Mouse (Mus musculus) liver, adult 2 months (tissue): ENCODE measurements around the gene Rhog. TPM values are rescaled to one million over a fixed set of nuclear protein-coding genes. Genes with fewer than 3 reads are reported as not detected.

Experiments
- DNase-seq: peaks from one replicate; pipeline ENCODE4 v3.0.0-alpha.2; 2011; ENCODE audit warnings: low read depth, low spot score; ENCODE audit errors: extremely low read depth
- H3K27ac ChIP-seq: fragments of 200-500 bp; replicated peaks from 2 replicates; pipeline ENCODE4 v1.5.1; 2012; ENCODE audit warnings: low read depth, mild to moderate bottlenecking, control low read depth, inconsistent platforms, low read length; ENCODE audit not compliant: insufficient read depth
- H3K27me3 ChIP-seq: fragments of 200-500 bp; 2 replicates; pipeline ENCODE4 v1.6.1; 2012; ENCODE audit warnings: mild to moderate bottlenecking, moderate library complexity, low read length, inconsistent platforms; ENCODE audit not compliant: control insufficient read depth, insufficient read depth
- H3K36me3 ChIP-seq: fragments of 200-500 bp; 2 replicates; pipeline ENCODE4 v1.6.1; 2012; ENCODE audit warnings: low read length, inconsistent platforms; ENCODE audit not compliant: control insufficient read depth, insufficient read depth
- H3K4me1 ChIP-seq: fragments of 200-500 bp; 2 replicates; pipeline ENCODE4 v1.6.1; 2011; ENCODE audit warnings: low read length; ENCODE audit not compliant: control insufficient read depth, insufficient read depth
- H3K4me3 ChIP-seq: fragments of 200-500 bp; 2 replicates; pipeline ENCODE4 v1.5.1; 2011; ENCODE audit warnings: low read depth, mild to moderate bottlenecking, control low read depth, low read length, moderate library complexity; ENCODE audit not compliant: insufficient read depth
- H3K79me2 ChIP-seq: fragments of 200-500 bp; 2 replicates; pipeline ENCODE4 v1.6.1; 2012; ENCODE audit warnings: inconsistent platforms, mild to moderate bottlenecking, low read length, moderate library complexity; ENCODE audit not compliant: control insufficient read depth, insufficient read depth
- H3K9ac ChIP-seq: fragments of 200-500 bp; 2 replicates; pipeline ENCODE4 v1.6.1; 2012; ENCODE audit warnings: low read depth, mild to moderate bottlenecking, control low read depth, inconsistent platforms, low read length
- CTCF ChIP-seq: fragments of 200-500 bp; IDR thresholded peaks from 2 replicates; pipeline ENCODE4 v1.5.1; 2011; ENCODE audit warnings: low read depth, low read length, control low read depth
- POLR2A ChIP-seq: fragments of 200-500 bp; IDR thresholded peaks from 2 replicates; pipeline ENCODE4 v1.6.1; 2011; ENCODE audit warnings: low read length, control low read depth; ENCODE audit not compliant: insufficient read depth; ENCODE audit errors: extremely low read depth
- WGBS: fragments of 180-500 bp; shearing (Covaris S2); methylation state at CpG from one replicate; pipeline ENCODE4 v1.1.7; 2018; 5-methylcytosine and 5-hydroxymethylcytosine counted together
- polyA plus RNA-seq: library from polyadenylated mRNA; depleted of rRNA; stranded (reverse); fragments of >200 nt; gene quantifications from 2 replicates; pipeline ENCODE4 v1.2.3, GENCODE M21; 2012; rRNA removed
- total RNA-seq: library from RNA; depleted of rRNA; stranded (reverse); fragments of >200 nt; gene quantifications from 2 replicates; pipeline ENCODE4 v1.2.3, GENCODE M21; 2014; rRNA removed

Gene Rhog
- total and polyA plus RNA-seq, 2 experiments: 3.9 to 26.3 TPM

DNA sequence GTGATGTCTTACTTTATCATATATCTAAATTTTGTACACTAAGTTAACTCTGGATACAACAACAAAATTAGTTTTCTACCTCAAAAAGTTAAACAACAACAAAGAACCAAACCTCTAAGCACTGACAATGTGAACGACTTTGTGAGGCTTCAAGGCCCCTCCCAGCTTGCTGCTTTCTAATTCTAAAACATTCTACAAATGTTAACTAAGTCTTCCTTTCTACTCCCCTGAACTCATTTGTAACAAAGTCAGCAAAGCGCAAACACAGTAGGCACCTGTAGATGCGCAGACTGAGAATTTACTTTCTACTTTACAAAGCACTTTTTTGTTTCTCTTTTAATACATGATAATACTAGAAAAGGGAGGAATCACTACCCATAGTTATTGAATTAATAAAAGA is 55.3 kb downstream of the Rhog start:
- no peak overlapping the region for H3K4me3 ChIP-seq
- DNase-seq: no peak
- H3K36me3 ChIP-seq: no peaks in the 10 kb centered on the region
- no peak overlapping the region for H3K9ac ChIP-seq
- H3K79me2 ChIP-seq: peaks cover 40% of the 10 kb centered on the region
- no peaks in the 10 kb centered on the region for H3K27me3 ChIP-seq
- WGBS: 72% methylated on average over 3 of the region's 3 CpGs
- no peak overlapping the region for H3K27ac ChIP-seq
- TF ChIP-seq POLR2A (no peak), CTCF (no peak)
- H3K4me1 ChIP-seq: peaks cover 20% of the 10 kb centered on the region

GRCm38 (mm10) chr7:102192356-102192755 is 63.5 kb downstream of the Rhog start:
- H3K79me2 ChIP-seq: peaks cover 2% of the 10 kb centered on the region; the same call in 1 of the 2 replicates
- peak; percentile 26 for DNase-seq
- H3K9ac ChIP-seq: no peak overlapping the region
- no peaks in the 10 kb centered on the region for H3K27me3 ChIP-seq
- peaks cover 33% of the 10 kb centered on the region for H3K36me3 ChIP-seq
- no peak for TF ChIP-seq POLR2A
- TF ChIP-seq CTCF: 0 out of 2 replicates have a peak, but pooled peaks have one; percentile 4
- H3K4me3 ChIP-seq: no peak overlapping the region
- no peak overlapping the region for H3K27ac ChIP-seq
- no peaks in the 10 kb centered on the region; the same call in 1 of the 2 replicates for H3K4me1 ChIP-seq
- 79% methylated on average over 1 of the region's 1 CpGs for WGBS

Other genes with a start within 250 kb of the Rhog start
- gene Il18bp, start 237.4 kb downstream of the Rhog start, total RNA-seq: 15.7 TPM in 2 replicates
- gene Il18bp, start 237.4 kb downstream of the Rhog start, polyA plus RNA-seq: 14.2 and 26.4 TPM in 2 replicates
- 16.2 and 17.1 TPM in 2 replicates for gene Rnf121, start 190.6 kb downstream of the Rhog start, total RNA-seq
- gene Rnf121, start 190.6 kb downstream of the Rhog start, polyA plus RNA-seq: 18.3 and 21.1 TPM in 2 replicates
- gene Xndc1, start 190.5 kb downstream of the Rhog start, total RNA-seq: 4.8 and 4.9 TPM in 2 replicates
- gene Xndc1, start 190.5 kb downstream of the Rhog start, polyA plus RNA-seq: 3.2 and 5.9 TPM in 2 replicates
- gene Xntrpc, start 190.3 kb downstream of the Rhog start, total RNA-seq: 0.18 and 0.74 TPM in 2 replicates
- 0.75 and 0.83 TPM in 2 replicates for gene Xntrpc, start 190.3 kb downstream of the Rhog start, polyA plus RNA-seq
- 0.09 TPM in 1 of 2 replicates, not detected in the other for gene Trpc2, start 172.9 kb downstream of the Rhog start, total RNA-seq
- 0.04 TPM in 1 of 2 replicates, not detected in the other for gene Trpc2, start 172.9 kb downstream of the Rhog start, polyA plus RNA-seq
- 0.28 TPM in 1 of 2 replicates, not detected in the other for gene Art1, start 154.3 kb downstream of the Rhog start, total RNA-seq
- not detected in 2 replicates for gene Art1, start 154.3 kb downstream of the Rhog start, polyA plus RNA-seq
- gene Art5, start 146.6 kb downstream of the Rhog start, total RNA-seq: not detected in 2 replicates
- not detected in 2 replicates for gene Art5, start 146.6 kb downstream of the Rhog start, polyA plus RNA-seq
- gene Chrna10, start 139.2 kb downstream of the Rhog start, total RNA-seq: not detected in 2 replicates
- 0.04 TPM in 1 of 2 replicates, not detected in the other for gene Chrna10, start 139.2 kb downstream of the Rhog start, polyA plus RNA-seq
- gene Nup98, start 45.9 kb downstream of the Rhog start, total RNA-seq: 14.0 and 16.1 TPM in 2 replicates
- gene Nup98, start 45.9 kb downstream of the Rhog start, polyA plus RNA-seq: 5.2 and 6.7 TPM in 2 replicates
- gene Pgap2, start 45.8 kb downstream of the Rhog start, total RNA-seq: 27.8 and 29.4 TPM in 2 replicates
- gene Pgap2, start 45.8 kb downstream of the Rhog start, polyA plus RNA-seq: 77.9 and 89.6 TPM in 2 replicates
- gene Stim1, start 11.8 kb upstream of the Rhog start, total RNA-seq: 15.7 and 21.6 TPM in 2 replicates
- 25.4 and 28.0 TPM in 2 replicates for gene Stim1, start 11.8 kb upstream of the Rhog start, polyA plus RNA-seq
- 7.9 and 10.4 TPM in 2 replicates for gene Rrm1, start 185.6 kb upstream of the Rhog start, total RNA-seq
- 2.2 and 2.3 TPM in 2 replicates for gene Rrm1, start 185.6 kb upstream of the Rhog start, polyA plus RNA-seq
- gene Olfr543, start 225.6 kb upstream of the Rhog start, total RNA-seq: not detected in 2 replicates
- gene Olfr543, start 225.6 kb upstream of the Rhog start, polyA plus RNA-seq: not detected in 2 replicates
- gene Olfr544, start 232.3 kb upstream of the Rhog start, total RNA-seq: not detected in 2 replicates
- not detected in 2 replicates for gene Olfr544, start 232.3 kb upstream of the Rhog start, polyA plus RNA-seq
- not detected in 2 replicates for gene Olfr545, start 243.5 kb upstream of the Rhog start, total RNA-seq
- not detected in 2 replicates for gene Olfr545, start 243.5 kb upstream of the Rhog start, polyA plus RNA-seq